Mouse (Mus musculus): ENCODE data around the gene Serinc3.
"Not testable (repeated sequence)": the region's sequence is repeated elsewhere in the genome, so short reads cannot be mapped to it uniquely, and the experiment has no call there.

The Serinc3 gene

GRCm38 (mm10) chr2:163631223-163631622 is 13.7 kb downstream of the Serinc3 start:
- no peak for DNase-seq (ENCODE audit: low spot score in 2 of 2)

- DNase-seq (ENCODE audit: low spot score in 2 of 2): not testable (repeated sequence)
Measured at GRCm38 (mm10) chr2:163621401-163621800, 23.5 kb downstream of the Serinc3 start.

- DNase-seq (ENCODE audit: low spot score in 2 of 2): no peak
Measured at GRCm38 (mm10) chr2:163620451-163620850, 24.5 kb downstream of the Serinc3 start.

- no peak for DNase-seq (ENCODE audit: low spot score in 2 of 2)
Measured at GRCm38 (mm10) chr2:163617874-163618273, 27.1 kb downstream of the Serinc3 start.

GRCm38 (mm10) chr2:163617232-163617863 is 27.6 kb downstream of the Serinc3 start:
- DNase-seq (ENCODE audit: low spot score in 2 of 2): no peak

- no peak for DNase-seq (ENCODE audit: low spot score in 2 of 2)
Measured at GRCm38 (mm10) chr2:163616652-163617227, 28.2 kb downstream of the Serinc3 start.

GRCm38 (mm10) chr2:163615906-163616651 is 28.9 kb downstream of the Serinc3 start:
- DNase-seq (ENCODE audit: low spot score in 2 of 2): no peak

GRCm38 (mm10) chr2:163615401-163615800 is 29.5 kb downstream of the Serinc3 start:
- DNase-seq (ENCODE audit: low spot score in 2 of 2): no peak

GRCm38 (mm10) chr2:163613990-163614389 is 30.9 kb downstream of the Serinc3 start:
- no peak for DNase-seq (ENCODE audit: low spot score in 2 of 2)

GRCm38 (mm10) chr2:163613206-163613605 is 31.7 kb downstream of the Serinc3 start:
- no peak for DNase-seq (ENCODE audit: low spot score in 2 of 2)

- no peak for DNase-seq (ENCODE audit: low spot score in 2 of 2)
Measured at GRCm38 (mm10) chr2:163611176-163611575, 33.8 kb downstream of the Serinc3 start.

- no peak for DNase-seq (ENCODE audit: low spot score in 2 of 2)
Measured at GRCm38 (mm10) chr2:163609281-163609975, 35.5 kb downstream of the Serinc3 start.

- DNase-seq (ENCODE audit: low spot score in 2 of 2): no peak
Measured at GRCm38 (mm10) chr2:163608008-163608407, 36.9 kb downstream of the Serinc3 start.

GRCm38 (mm10) chr2:163606161-163606560 is 38.8 kb downstream of the Serinc3 start:
- no peak for DNase-seq (ENCODE audit: low spot score in 2 of 2)

GRCm38 (mm10) chr2:163602101-163602971 is 42.6 kb downstream of the Serinc3 start, which contains the start of gene Ttpal:
TSS of gene Ttpal (plus strand) at chr2:163602314.
- peak; percentile 84 to 89 for DNase-seq (ENCODE audit: low spot score in 2 of 2)

- DNase-seq (ENCODE audit: low spot score in 2 of 2): no peak
Measured at GRCm38 (mm10) chr2:163601712-163602100, 43.2 kb downstream of the Serinc3 start.

GRCm38 (mm10) chr2:163601066-163601465 is 43.9 kb downstream of the Serinc3 start:
- DNase-seq (ENCODE audit: low spot score in 2 of 2): no peak

- peak; percentile 44 to 59 for DNase-seq (ENCODE audit: low spot score in 2 of 2)
Measured at GRCm38 (mm10) chr2:163599226-163599625, 45.7 kb downstream of the Serinc3 start.

- DNase-seq (ENCODE audit: low spot score in 2 of 2): peak in 1 of 2 experiments; percentile 48
Measured at GRCm38 (mm10) chr2:163597661-163598060, 47.3 kb downstream of the Serinc3 start.

GRCm38 (mm10) chr2:163596873-163597155 is 48.1 kb downstream of the Serinc3 start:
- DNase-seq (ENCODE audit: low spot score in 2 of 2): no peak

- DNase-seq (ENCODE audit: low spot score in 2 of 2): no peak
Measured at GRCm38 (mm10) chr2:163596057-163596872, 48.7 kb downstream of the Serinc3 start.

Data from frontal cortex, postnatal 36 days (tissue).